Mouse (Mus musculus): Measurements from ENCODE around the gene Foxc2.

GRCm38 (mm10) chr8:121078721-121079120 lies 37.2 kb upstream of the Foxc2 start:
- no peak for TF ChIP-seq CTCF (IDR thresholded peaks at IDR 0.05; ENCODE audit: low read depth)
- no peak for TF ChIP-seq EP300 (IDR thresholded peaks at IDR 0.05; ENCODE audit: low read depth)
